Mouse (Mus musculus): ENCODE data around the gene Ppp6r1. TPM values are rescaled to one million over a fixed set of nuclear protein-coding genes. Genes with fewer than 3 reads are reported as not detected.

Ppp6r1 gene
- 163 and 174 TPM in 2 replicates for total RNA-seq (2017)

- ATAC-seq (ENCODE audit: extremely low read depth, insufficient number of reproducible peaks, low FRiP score, poor library complexity, severe bottlenecking), result peak; percentile 80
These were observed at the start of gene Ppp6r1 for GRCm38 (mm10) chr7:4658912-4659551. TSS of gene Ppp6r1 (minus strand) at chr7:4659019.

GRCm38 (mm10) chr7:4705098-4705497, 46.3 kb upstream of the Ppp6r1 start:
- ATAC-seq (ENCODE audit: extremely low read depth, insufficient number of reproducible peaks, low FRiP score, poor library complexity, severe bottlenecking), result 0 out of 2 replicates have a peak, but pooled peaks have one; percentile 16

- ATAC-seq (ENCODE audit: extremely low read depth, insufficient number of reproducible peaks, low FRiP score, poor library complexity, severe bottlenecking), result no peak
These were observed 44.4 kb upstream of the Ppp6r1 start for GRCm38 (mm10) chr7:4703195-4703594.

- no peak for ATAC-seq (ENCODE audit: extremely low read depth, insufficient number of reproducible peaks, low FRiP score, poor library complexity, severe bottlenecking)
These were observed 43.5 kb upstream of the Ppp6r1 start for GRCm38 (mm10) chr7:4702334-4702733.

GRCm38 (mm10) chr7:4693004-4693403, 34.2 kb upstream of the Ppp6r1 start:
- no peak for ATAC-seq (ENCODE audit: extremely low read depth, insufficient number of reproducible peaks, low FRiP score, poor library complexity, severe bottlenecking)

GRCm38 (mm10) chr7:4690951-4691653, 32.3 kb upstream of the Ppp6r1 start:
- no peak for ATAC-seq (ENCODE audit: extremely low read depth, insufficient number of reproducible peaks, low FRiP score, poor library complexity, severe bottlenecking)

- ATAC-seq (ENCODE audit: extremely low read depth, insufficient number of reproducible peaks, low FRiP score, poor library complexity, severe bottlenecking), result no peak
These were observed 31.6 kb upstream of the Ppp6r1 start, which contains the start of gene Brsk1 for GRCm38 (mm10) chr7:4690387-4690786. TSS of gene Brsk1 (plus strand) at chr7:4690604.

- peak; percentile 93 for ATAC-seq (ENCODE audit: extremely low read depth, insufficient number of reproducible peaks, low FRiP score, poor library complexity, severe bottlenecking)
These were observed 26.0 kb upstream of the Ppp6r1 start, which contains the start of gene Hspbp1 for GRCm38 (mm10) chr7:4684632-4685417. TSS of gene Hspbp1 (minus strand) at chr7:4685068.

GRCm38 (mm10) chr7:4684203-4684602, 25.4 kb upstream of the Ppp6r1 start:
- no peak for ATAC-seq (ENCODE audit: extremely low read depth, insufficient number of reproducible peaks, low FRiP score, poor library complexity, severe bottlenecking)

GRCm38 (mm10) chr7:4683307-4683706, 24.5 kb upstream of the Ppp6r1 start:
- ATAC-seq (ENCODE audit: extremely low read depth, insufficient number of reproducible peaks, low FRiP score, poor library complexity, severe bottlenecking), result no peak

- no peak for ATAC-seq (ENCODE audit: extremely low read depth, insufficient number of reproducible peaks, low FRiP score, poor library complexity, severe bottlenecking)
These were observed 16.4 kb upstream of the Ppp6r1 start for GRCm38 (mm10) chr7:4675200-4675599.

GRCm38 (mm10) chr7:4674114-4674731, 15.4 kb upstream of the Ppp6r1 start:
- ATAC-seq (ENCODE audit: extremely low read depth, insufficient number of reproducible peaks, low FRiP score, poor library complexity, severe bottlenecking), result no peak

GRCm38 (mm10) chr7:4671956-4672355, 13.1 kb upstream of the Ppp6r1 start:
- ATAC-seq (ENCODE audit: extremely low read depth, insufficient number of reproducible peaks, low FRiP score, poor library complexity, severe bottlenecking), result no peak

- no peak for ATAC-seq (ENCODE audit: extremely low read depth, insufficient number of reproducible peaks, low FRiP score, poor library complexity, severe bottlenecking)
These were observed 11.9 kb upstream of the Ppp6r1 start for GRCm38 (mm10) chr7:4670655-4671255.

- ATAC-seq (ENCODE audit: extremely low read depth, insufficient number of reproducible peaks, low FRiP score, poor library complexity, severe bottlenecking), result no peak
These were observed 10.3 kb upstream of the Ppp6r1 start for GRCm38 (mm10) chr7:4669156-4669555.

- ATAC-seq (ENCODE audit: extremely low read depth, insufficient number of reproducible peaks, low FRiP score, poor library complexity, severe bottlenecking), result no peak
These were observed 9.7 kb upstream of the Ppp6r1 start for GRCm38 (mm10) chr7:4668506-4668905.

GRCm38 (mm10) chr7:4666871-4667270, 8.1 kb upstream of the Ppp6r1 start:
- no peak for ATAC-seq (ENCODE audit: extremely low read depth, insufficient number of reproducible peaks, low FRiP score, poor library complexity, severe bottlenecking)

GRCm38 (mm10) chr7:4663742-4664141, 4.9 kb upstream of the Ppp6r1 start:
- ATAC-seq (ENCODE audit: extremely low read depth, insufficient number of reproducible peaks, low FRiP score, poor library complexity, severe bottlenecking), result no peak

GRCm38 (mm10) chr7:4663179-4663578, 4.4 kb upstream of the Ppp6r1 start:
- no peak for ATAC-seq (ENCODE audit: extremely low read depth, insufficient number of reproducible peaks, low FRiP score, poor library complexity, severe bottlenecking)
